Mouse (Mus musculus): ENCODE results near the gene Wdfy4.
A peak's percentile ranks its signal among the peaks of the same experiment; 100 is the strongest.

Gene Wdfy4

DNA sequence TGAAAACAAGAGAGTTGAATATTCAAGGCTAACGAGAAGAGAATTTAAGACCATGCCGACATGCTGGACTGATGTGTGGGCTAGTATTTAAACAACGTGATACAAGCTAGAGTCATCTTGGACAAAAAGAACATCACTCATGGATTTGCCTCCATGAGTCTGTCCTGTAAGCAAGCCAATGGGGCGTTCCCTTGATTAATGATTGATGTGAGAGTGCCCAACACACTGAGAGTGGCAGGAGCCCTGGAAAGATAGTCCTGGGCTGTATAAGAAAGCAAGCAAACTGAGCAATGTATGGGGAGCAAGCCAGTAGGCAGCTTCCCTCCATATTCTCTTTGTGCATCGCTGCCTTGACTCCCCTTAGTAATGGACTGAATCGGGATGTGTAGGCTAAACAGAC lies 106.7 kb downstream of the Wdfy4 start:
- no peak for DNase-seq (ENCODE audit: low spot score)

DNA sequence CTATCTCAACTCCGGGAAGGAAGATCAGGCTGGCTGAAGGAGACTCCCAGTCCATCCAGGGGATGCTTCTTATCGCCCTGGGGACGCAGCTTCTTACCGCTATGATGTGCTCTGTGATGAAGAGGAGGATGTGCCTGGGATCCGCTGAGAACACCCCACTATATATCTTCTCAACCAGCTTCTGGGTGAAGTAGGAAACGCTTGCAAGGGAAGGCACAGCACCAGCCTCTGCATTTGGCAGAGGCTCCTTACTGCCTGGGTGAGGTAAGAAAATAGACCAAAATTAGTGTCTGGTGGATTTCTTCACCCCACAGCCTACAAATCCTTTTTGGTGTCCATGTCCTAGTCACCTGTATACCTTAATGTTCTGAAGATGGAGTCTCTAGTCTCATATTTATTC lies 107.2 kb downstream of the Wdfy4 start:
- no peak for DNase-seq (ENCODE audit: low spot score)

DNA sequence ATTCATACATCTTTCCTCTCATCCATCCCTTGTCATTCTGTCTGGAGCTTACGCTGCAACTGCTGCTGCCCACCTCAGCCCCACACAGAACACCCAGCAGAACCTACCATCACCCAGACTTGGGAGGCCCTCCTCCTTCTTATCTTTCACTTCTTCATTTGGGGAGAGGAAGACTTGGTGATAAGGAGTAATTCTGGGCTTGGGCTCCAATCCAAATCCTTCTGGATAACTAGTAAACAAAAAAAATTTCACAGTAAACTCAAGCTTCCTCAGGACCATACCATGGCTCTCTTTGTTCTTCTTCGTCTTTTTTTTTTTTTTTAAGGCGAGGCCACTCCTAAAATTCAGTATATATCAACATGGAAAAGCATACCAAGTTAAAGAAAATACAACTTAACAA lies 112.0 kb downstream of the Wdfy4 start:
- DNase-seq (ENCODE audit: low spot score): no peak

DNA sequence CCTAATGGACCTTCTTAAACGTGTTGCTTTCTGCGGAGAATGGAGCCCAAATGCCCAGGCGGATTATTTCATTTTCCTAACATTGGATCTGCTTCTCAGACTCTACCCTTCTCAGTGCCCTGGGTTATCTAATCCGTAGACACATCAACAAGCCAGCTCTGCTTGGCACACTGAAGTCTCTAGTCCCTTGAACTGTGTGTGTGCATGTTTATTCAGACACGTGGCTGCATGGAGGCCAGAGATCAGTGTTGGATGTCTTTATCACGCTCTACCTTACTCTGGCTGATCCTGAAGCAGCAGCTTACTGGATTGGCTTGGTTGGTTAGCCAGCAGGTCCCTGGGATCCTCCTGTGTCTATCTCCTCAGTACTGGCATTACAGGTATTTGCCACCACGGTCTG lies 113.0 kb downstream of the Wdfy4 start:
- DNase-seq (ENCODE audit: low spot score): no peak

DNA sequence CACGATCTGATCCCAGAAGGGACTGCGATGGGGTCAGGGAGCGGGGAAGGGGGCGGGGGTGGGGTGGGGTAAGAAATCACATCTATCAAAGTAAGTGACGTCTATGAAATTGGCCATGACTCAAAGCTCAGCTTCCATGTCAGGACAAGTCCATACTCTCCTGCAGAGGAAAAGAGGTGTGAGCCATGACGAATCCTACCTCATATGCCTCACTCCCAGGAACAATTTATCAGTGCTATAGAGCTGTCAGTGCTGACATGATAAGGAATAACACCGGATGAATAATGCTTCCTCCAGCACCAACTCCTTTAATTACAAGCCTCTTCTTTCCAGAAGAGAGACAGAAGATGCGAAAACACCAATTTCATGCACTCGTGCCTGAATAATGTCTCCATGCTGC lies 117.6 kb downstream of the Wdfy4 start:
- DNase-seq (ENCODE audit: low spot score): peak; percentile 30

DNA sequence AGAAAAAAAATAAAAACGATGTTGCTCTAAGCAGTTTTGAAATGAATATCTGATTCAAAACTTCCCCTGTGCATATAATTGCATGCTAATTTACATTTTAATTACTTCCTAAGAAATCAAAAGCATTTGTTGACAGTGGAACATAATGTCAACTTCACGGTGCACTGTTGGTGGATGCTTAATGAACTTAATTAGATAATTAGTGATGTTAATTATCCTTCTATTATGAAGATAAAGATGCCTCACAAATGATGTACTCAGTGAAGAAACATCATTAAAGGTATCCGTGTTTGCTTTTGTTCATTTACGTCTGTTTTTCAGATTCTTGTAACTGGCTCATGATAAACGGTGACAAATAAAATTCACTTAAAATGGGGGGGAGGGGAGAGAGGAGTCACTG lies 122.3 kb downstream of the Wdfy4 start:
- no peak for DNase-seq (ENCODE audit: low spot score)

DNA sequence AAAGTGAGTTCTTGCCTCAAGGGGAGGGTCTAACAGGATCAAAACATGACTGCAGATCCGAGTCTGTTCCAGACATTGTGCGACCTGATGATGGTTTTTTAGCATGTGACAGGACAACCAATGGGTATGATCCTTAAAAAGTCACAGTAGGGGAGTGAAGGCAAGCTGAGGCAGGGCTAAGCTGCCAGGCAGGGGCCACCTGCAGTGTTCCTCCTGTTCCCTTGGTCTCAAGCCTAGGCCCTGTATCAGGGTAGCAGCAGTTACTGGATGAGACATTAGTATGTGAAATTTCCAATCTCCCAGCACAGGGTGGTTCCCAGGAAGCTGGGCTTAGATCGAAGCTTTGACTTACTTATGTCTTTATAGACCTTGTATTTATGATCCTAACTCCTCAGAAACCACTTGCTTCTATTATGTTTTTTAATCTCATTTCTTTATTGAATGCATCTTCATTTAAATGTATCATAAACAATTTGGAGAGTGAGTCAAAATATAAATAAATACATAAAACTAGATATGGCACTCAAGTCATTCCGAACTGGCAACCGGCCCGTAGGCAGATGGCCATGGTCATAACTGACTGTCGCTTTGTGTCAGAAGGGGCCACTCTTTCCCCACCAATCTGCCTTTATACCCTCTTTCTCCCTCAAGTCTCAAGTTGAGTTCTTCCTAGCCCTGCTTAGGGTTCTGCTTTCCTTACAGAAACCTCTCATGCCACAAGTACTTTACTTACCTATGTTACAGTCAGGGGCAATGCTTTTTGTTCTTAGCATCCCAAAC lies 126.2 kb downstream of the Wdfy4 start:
- no peak for DNase-seq (ENCODE audit: low spot score)

DNA sequence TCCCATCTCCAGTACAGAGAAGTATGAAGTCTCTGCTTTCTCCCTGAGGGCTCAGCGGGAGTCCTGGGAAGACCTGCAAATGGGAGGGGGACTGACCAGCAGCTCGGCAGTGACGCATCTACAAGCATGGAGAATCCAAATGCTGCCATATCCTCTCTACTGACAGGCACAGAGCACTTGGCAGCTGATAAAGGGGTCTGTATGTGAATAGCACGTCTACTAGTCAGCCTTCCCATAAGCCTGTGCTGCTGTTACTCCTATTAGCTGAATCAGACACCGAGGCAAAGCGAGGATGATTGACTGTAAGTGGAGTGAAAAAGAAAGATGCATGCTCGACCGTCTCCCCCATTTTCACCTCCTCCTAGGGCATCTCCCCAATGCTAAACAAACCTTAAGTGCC lies 131.9 kb downstream of the Wdfy4 start:
- no peak for DNase-seq (ENCODE audit: low spot score)

DNA sequence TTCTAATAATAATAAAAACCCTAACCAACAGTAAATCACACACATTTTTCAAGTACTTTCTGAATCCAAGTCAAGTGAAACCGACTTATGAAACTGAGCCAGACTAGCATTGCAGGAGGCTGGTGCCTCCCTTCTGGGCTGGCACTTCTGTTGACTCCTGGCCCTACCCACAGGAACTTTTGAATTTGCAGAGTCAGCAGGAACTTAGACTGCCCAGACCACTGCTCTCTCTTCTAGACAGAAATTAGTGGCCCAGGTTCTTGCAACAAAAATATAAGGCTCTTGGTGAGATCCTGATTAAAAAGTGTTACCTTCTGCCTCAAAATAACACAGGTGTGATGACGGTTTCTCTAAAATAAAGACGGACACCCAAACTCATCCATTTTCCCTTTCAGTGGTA lies 140.1 kb downstream of the Wdfy4 start:
- no peak for DNase-seq (ENCODE audit: low spot score)

DNA sequence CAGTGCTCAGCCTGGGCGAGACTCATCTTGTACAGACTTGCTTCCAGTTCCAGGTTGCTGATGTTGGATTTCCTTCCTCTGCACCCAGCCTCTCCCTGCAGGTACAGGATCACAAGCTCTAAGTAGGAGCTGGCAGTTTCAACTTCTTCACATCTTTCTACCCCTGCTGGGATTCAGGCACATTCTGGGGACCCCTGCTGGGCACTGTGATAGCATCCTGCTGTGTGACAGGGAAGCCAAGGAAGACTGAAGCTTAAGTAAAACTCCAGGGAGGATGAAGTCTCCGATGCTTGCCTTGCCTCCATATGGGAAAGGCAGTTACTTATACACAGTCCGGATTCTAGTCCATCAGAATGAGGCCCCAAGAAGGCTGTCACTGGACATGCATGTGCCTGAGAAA lies 148.5 kb downstream of the Wdfy4 start:
- peak; percentile 9 for DNase-seq (ENCODE audit: low spot score)

DNA sequence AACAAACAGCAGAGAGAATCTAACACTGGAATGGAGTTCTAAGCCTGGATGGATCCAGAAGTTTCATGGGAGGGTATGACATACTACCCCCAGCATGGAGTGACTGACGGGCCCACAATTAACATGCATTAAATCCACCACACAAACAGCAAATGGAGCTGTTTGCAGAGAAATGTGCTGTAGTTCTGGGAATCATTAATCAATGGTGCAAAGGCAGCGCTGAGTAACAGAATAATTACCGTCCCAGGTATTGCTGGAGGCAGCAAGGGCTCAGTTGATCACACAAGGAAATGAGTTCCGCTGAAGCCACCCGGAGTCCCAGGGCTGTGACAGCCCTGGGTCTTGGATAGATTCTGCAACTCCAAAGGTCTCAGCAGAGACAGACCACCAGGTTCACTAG lies 149.9 kb downstream of the Wdfy4 start:
- no peak for DNase-seq (ENCODE audit: low spot score)

DNA sequence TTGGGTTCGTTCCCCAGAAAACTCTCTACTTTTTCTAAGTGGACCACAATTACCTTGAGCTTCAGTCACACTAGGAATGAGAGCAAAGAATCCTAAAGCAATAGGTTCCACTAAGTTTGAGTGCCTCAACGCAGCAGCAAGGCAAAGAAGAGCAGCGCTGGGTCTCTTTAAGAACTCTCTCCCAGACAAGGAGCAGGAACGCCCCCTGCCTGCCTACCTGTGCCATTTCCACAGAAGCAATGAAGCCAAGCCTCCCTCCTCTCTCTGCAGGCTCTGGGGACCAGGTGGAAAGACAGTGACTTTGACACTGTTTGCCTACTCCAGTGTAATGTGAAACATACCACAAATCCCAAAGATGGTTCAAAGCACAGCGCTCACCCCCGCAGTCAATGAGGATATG lies 151.9 kb downstream of the Wdfy4 start:
- DNase-seq (ENCODE audit: low spot score): peak; percentile 76

DNA sequence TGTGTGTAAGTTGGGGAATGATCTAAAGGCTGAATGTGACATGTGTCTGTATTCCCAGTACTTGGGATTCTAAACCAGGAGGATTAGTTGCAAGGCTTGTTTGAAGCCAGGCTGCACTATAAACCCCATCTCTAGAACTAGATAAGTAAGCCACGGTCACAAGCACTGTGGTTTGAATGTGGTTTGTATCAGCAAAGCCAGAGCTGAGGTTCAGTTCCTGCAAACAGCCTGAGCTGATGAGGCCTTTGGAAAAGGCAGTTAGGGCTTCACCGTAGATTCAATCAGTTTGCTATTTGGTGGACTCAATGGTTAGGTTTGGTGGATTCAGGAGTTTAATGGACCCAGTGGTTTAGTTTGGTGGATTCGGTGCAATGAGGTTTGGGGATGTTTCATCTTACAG lies 154.5 kb downstream of the Wdfy4 start:
- no peak for DNase-seq (ENCODE audit: low spot score)

DNA sequence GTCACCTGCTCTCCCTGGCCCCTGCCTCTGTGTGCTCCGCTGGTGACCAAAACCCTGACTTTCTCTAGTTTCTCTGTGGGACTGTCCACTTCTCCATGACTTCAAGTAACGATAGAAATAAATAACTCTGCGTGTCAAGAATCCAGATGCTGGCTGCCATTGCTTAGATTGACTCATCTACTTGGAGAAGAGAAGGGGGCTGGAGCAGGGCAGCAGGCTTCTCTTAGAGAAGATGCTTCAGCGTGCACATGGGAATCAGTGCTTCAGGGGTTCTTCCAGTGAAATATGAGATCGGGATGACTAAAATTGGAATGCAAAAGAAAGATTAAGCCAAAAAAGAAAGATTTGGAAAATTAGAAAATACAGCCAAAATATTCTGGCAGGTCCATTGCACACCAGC lies 165.7 kb downstream of the Wdfy4 start:
- DNase-seq (ENCODE audit: low spot score): peak; percentile 16

DNA sequence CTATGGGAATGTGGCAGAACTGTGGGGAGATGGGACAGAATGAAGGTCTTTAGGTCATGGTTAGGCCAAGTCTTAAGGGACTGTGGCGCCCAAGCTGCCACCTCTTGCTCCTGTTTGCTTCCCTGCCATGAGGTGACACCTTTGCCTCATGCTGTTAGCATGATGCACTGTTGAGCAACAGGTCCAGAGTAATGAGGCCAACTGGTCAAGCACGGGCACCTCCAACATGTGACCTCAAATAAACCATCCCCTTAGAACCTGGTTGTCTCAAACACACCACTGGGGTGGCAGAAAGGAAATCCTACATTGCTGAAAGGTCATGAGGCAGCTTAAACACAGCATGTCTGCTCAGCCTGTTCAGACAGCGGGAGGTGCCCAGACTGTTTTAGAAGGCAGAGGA lies 166.3 kb downstream of the Wdfy4 start:
- no peak for DNase-seq (ENCODE audit: low spot score)

DNA sequence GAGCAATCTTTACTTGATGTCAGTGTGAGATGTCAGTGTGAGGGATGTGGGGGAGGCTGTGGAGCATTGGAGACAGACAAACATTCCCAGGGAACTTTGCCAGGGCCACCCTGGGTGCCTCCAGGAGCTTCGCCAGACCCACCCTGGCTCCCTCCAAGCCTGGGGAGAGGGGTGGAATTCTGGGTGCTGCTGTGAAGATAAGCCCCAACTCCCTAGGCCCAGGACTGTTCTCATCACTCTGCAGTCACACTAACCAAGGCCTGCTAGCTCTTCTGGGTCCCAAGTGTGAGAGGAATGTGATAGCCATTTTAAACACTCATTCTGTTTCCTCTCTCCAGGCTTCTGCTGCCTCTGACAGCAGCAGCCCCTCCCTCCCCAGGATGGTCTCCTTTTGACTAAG lies 177.7 kb downstream of the Wdfy4 start:
- DNase-seq (ENCODE audit: low spot score): no peak

DNA sequence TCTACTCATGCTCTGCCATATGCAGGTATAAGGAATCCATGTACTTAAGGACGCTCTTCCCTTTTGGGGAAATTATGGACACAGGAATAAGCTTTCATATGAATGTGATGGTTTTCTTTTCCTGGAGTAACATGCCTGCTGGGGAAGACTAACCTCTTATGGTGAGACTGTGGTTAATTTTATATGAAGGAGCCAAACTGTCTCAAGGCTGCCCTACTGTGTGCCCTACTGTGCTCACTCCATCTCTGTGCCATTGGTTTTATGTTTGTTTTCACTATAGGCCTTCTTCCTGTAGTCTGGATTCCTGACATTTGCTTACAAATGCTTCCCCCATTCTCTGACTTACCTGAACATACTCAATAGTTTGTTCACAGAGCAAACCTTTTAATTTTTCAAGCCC lies 180.2 kb downstream of the Wdfy4 start:
- no peak for DNase-seq (ENCODE audit: low spot score)

DNA sequence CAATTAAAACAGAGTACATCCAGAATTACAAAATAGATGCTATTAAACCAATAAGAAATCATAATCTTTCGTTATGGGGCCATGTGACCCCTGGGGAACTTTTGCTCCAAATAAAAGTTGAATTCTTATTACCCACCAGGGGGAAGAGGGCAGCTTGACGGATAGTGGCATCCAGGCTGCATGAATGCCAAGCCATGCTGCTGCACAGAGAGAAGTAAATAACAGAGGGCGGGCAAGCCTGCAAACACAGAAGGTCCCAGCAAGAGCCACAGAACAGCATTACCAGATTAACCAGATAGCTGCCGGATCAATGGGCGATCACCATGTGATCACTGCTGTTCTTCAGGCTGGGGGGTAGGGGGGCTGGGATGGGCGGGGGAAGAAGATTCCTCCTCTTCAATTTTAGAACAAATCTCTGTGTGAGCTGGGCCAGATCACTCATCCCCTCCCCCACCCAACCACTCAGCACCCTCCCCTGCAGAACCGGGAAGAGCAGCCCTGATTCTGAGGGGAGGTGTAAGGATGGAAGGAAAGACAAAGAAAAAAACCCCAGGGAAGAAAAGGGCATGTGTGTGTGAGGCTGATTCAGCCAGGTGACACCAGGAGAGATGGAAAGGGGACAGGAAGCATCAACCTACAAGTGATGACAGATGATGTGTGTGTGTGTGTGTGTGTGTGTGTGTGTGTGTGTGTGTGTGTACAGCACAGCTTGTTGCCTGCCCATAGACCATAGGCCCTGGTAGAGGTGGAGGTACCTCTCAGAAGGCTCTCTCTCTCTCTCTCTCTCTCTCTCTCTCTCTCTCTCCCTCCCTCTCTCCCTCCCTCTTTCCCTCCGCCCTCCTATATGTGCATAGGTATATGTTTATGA lies 185.0 kb downstream of the Wdfy4 start:
- DNase-seq (ENCODE audit: low spot score): no peak

DNA sequence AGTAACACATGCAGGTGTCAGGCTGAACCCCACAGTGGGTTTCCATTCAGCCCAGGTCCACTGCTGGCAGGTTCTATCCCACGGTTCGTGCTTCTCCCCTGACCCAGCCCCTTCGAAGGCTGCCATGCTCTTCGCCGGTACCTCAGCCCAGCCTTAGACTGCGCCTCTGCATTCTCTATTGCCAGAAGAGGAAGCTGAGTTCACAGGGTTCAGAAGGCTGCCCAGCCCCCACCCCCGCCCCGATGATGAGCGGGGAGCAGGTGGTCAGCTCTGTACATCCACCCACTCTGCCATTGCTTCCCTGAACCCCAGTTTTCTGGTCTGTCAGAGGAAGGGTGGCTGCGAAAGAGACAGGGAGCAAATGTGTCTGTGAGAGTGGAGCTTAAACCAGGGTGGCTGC lies 185.8 kb downstream of the Wdfy4 start:
- DNase-seq (ENCODE audit: low spot score): no peak

DNA sequence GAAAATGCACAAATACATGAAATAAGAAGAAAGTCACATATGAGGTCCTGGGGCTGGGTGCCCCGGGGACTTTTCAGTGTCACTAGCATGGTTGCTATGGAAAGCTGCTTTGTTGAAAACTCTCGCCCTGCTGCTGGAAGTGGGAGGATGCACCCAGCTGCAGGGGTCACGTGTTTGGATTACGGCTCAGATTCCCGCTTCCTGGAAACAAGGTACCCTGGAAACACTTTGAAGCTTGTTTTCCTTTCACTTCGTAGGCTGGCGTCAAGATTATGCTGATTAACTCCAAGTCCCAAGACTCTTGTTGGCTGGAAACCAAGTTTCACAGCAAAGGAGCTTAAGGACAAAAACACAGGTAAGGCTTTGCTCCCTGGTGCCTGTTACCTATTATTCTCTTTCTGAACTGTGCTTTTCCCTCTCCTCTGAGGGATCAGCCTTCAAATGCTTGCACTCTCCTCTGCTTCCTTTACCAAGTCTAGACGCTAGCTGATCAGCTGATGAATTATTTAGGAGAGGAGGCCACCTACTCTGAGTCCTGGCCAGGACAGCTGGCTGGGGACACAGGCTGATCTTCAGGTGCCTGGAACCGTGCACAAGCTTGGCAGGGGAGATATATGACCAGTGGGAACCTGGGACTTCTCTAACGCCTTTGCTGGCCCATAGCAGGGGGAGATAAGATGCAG lies 190.2 kb downstream of the Wdfy4 start:
- peak; percentile 77 for DNase-seq (ENCODE audit: low spot score)

DNA sequence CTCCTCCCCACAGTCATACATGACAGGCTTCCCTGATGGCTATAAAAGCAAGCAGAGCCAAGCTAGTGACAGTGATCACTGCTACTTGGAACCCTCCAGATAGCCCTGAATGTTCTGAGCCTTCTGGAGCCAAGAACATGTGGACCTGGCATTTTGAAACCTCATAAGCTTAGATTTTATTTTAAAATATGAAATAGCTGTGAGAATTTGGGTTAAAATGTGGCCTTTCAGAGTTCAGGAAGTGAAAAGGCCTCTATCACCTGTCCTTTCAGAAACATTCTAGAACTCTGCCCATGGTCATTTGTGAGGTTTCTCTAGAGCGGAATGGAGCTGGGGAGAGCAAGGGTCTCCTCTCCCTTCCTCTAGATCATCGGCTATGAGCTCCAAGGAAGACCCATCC lies 194.2 kb downstream of the Wdfy4 start, which contains the start of gene Lrrc18:
Lrrc18 (plus strand) TSS at position 301 of the 400 bp plus-strand sequence.
- no peak for DNase-seq (ENCODE audit: low spot score)

DNA sequence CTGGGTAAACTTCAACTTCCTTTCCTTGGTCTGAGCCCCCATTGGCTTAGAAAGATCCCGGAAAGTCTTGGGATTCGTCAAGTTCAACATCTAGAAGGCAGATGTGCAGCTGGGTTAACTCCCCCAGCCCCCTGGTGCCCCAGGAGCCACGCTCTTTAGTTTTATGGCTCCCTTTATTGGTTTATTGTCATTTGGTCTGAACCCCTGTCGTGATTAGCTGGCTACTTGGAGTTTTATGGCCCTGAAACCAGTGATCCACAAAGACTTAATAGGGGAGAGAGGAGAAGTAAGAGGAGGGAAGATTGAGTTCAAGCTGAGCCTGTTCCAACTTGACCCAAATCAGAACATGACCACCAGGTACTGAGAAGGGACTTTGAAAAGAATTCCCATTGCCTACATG lies 198.6 kb downstream of the Wdfy4 start:
- DNase-seq (ENCODE audit: low spot score): no peak

DNA sequence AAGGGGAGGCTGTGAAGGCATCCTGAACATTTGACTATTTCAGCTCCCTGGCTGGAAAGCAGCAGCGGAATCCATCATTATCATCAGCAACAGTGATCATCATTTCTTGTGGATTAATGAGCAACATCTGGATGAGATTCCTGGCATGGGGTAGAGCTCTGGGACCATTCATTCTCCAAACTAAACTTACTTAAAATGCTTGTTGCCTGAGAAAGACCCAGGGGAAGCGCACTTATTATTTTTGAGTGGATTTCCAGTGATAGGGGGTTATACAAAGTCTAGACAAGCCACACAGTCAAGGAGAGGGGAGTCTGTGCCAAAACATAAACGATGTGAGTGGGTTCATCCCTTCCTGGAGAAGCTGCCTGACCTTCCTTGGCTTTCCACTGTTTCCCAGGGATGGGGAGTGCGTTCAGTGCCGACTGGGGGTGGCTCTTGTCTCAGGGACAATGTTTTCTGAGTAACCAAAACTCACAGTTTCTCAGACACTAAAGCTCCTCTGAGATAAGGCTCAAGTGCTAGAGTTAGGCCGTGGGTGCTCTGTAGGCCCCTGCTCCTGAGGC lies 201.1 kb downstream of the Wdfy4 start:
- no peak for DNase-seq (ENCODE audit: low spot score)
